Mouse (Mus musculus): ENCODE results near the gene Znrf3.

- TF ChIP-seq POLR2A (IDR thresholded peaks at IDR 0.05; ENCODE audit: control insufficient read depth, low read depth, low read length): no peak
- no peak for TF ChIP-seq CTCF (IDR thresholded peaks at IDR 0.05; ENCODE audit: control insufficient read depth, insufficient read depth, insufficient replicate concordance, low read depth, low read length)
Observed at GRCm38 (mm10) chr11:5476806-5477205, 32.2 kb upstream of the Znrf3 start.
